Mouse (Mus musculus): ENCODE measurements at regions not wholly inside any gene's neighbourhood (a gene's known extent, or its start where the extent isn't known, plus 50 kb on each side); places are given as distances from the start of the nearest gene placed in this dataset.

DNA sequence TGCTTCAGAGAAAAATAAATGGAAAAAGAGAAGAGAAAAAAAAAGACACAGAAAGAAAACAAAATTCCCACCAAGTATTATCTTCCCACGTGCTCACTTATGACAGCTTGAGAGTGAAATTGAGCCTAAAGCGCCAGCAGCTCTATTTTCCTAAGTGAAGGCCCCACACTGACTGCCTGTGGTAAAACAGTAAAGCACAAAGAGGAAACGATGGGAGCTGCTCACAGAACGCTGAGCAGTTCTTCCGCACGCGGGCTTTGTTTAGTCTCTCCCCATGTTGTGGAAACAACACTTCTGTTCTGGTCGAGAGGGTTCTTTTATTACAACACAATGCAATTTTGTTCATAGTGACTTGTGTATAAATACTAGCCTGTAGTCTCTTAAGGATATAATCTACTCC lies 465.5 kb downstream of the Psat1 start:
- 48% methylated on average over 8 of the region's 8 CpGs for WGBS
- H3K4me1 ChIP-seq (ENCODE audit: control insufficient read depth, insufficient read depth, low read length), result no peaks in the 10 kb centered on the region
- TF ChIP-seq POLR2A (IDR thresholded peaks at IDR 0.05; ENCODE audit: insufficient read depth, low read depth, low read length) (no peak), CTCF (IDR thresholded peaks at IDR 0.05; ENCODE audit: insufficient read depth, low read depth, low read length) (no peak)
- H3K4me3 ChIP-seq (ENCODE audit: insufficient read depth, low read depth, low read length), result no peak overlapping the region
- H3K27ac ChIP-seq (ENCODE audit: insufficient read depth, low read depth, low read length), result no peak overlapping the region

DNA sequence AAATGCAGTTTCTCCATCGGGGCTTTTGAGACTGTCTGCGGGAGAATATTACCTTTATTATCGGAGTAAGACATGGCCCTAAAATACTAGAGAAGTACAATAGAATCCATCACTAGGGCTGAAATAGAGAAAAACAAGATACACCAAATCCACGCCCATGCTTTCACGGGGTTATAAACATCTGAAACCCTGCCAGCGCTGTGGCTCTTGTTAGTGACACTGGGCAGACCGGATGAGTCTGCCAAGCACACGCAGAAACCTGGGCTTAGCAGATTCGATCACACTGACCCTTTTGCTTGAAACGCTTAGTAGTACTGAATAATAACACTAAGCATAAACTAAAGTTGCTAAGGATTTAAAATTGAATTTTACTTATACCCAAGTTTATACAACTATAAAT lies 477.6 kb downstream of the Psat1 start:
- H3K4me1 ChIP-seq (ENCODE audit: control insufficient read depth, insufficient read depth, low read length), result no peaks in the 10 kb centered on the region
- TF ChIP-seq CTCF (IDR thresholded peaks at IDR 0.05; ENCODE audit: insufficient read depth, low read depth, low read length) (no peak), POLR2A (IDR thresholded peaks at IDR 0.05; ENCODE audit: insufficient read depth, low read depth, low read length) (no peak)
- no peak overlapping the region for H3K4me3 ChIP-seq (ENCODE audit: insufficient read depth, low read depth, low read length)
- WGBS, result 71% methylated on average over 10 of the region's 10 CpGs
- no peak overlapping the region for H3K27ac ChIP-seq (ENCODE audit: insufficient read depth, low read depth, low read length)

DNA sequence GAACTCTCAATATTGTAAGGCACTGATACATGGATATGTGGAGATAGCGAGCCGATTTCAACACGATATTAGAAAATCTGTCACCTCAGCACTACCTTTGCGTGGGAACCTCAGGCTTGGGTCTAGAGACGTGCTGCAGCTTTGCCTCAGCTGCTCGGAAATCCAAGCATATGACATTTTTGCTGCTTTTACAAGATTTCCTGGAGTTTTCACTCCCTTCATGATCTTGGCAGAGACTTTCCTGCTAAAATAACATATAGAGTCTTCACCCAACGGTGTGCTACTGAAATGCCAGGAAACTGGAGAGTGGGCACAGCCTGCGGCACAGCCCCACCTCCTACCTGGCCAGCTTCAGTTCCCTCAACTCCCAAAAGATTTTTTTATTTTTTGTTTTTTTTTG lies 480.4 kb downstream of the Psat1 start:
- 89% methylated on average over 8 of the region's 8 CpGs for WGBS
- H3K27ac ChIP-seq (ENCODE audit: insufficient read depth, low read depth, low read length), result no peak overlapping the region
- no peak overlapping the region for H3K4me3 ChIP-seq (ENCODE audit: insufficient read depth, low read depth, low read length)
- no peak for TF ChIP-seq POLR2A (IDR thresholded peaks at IDR 0.05; ENCODE audit: insufficient read depth, low read depth, low read length)
- TF ChIP-seq CTCF (IDR thresholded peaks at IDR 0.05; ENCODE audit: insufficient read depth, low read depth, low read length), result no peak
- no peaks in the 10 kb centered on the region for H3K4me1 ChIP-seq (ENCODE audit: control insufficient read depth, insufficient read depth, low read length)

DNA sequence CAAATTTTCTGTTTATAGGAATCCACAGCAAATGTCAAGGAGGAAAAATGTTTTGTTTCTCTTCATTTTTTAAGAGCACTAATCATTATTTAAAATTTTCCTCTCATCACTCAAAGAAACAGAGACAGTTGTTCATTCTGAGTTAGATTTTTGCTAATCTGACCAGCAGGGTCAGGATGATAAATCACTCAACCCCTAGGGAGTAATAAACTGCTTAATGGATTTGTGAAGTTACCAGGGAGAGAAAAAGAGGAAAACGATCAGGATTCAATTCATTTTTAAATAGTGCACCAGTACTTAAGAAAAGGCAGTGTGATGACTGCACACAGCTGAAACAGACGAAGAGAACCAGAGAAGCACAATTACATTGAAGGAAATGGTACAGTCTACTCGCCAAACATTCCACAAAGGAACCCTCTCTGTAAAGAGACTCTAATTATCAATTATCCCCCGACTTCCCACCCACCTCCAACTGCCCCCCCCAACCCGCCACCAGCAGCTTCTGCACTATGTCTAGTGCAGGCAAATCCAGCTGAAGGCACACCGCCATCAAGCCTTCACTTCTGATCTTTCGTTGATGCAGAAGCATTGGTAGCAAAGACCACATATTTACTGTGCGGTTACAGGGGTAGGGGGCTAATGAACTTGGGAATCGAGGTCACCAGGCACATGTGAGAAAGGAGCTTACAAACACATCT lies 481.9 kb downstream of the Psat1 start:
- 24% methylated on average over 9 of the region's 9 CpGs for WGBS
- TF ChIP-seq CTCF (IDR thresholded peaks at IDR 0.05; ENCODE audit: insufficient read depth, low read depth, low read length) (no peak), POLR2A (IDR thresholded peaks at IDR 0.05; ENCODE audit: insufficient read depth, low read depth, low read length) (no peak)
- no peak overlapping the region for H3K4me3 ChIP-seq (ENCODE audit: insufficient read depth, low read depth, low read length)

DNA sequence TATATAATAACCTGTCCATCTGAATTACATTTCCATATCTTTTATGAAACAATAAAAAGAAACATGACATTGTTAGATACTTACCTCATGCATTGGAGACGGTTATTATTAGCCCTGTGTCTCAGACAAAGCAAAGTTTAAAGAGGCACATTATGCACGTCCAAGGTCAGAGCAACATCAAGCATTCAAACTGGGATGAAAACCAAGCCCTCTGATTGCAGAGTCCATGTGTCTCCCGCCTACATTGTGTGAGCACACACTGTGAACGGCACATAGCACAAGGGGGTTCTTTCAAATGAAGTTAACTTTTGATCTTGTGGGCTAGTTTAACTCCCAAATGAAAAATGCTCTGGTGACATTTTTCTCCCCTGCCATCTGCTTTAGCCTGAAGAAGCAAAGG lies 489.3 kb downstream of the Psat1 start:
- no peak for TF ChIP-seq POLR2A (IDR thresholded peaks at IDR 0.05; ENCODE audit: insufficient read depth, low read depth, low read length)
- TF ChIP-seq CTCF (IDR thresholded peaks at IDR 0.05; ENCODE audit: insufficient read depth, low read depth, low read length), result no peak
- Histone ChIP-seq H3K4me3 (ENCODE audit: insufficient read depth, low read depth, low read length) (no peak overlapping the region), H3K4me1 (ENCODE audit: control insufficient read depth, insufficient read depth, low read length) (no peaks in the 10 kb centered on the region), H3K27ac (ENCODE audit: insufficient read depth, low read depth, low read length) (no peak overlapping the region)
- WGBS, result 68% methylated on average over 4 of the region's 4 CpGs

More for the DNA sequence above, 481.9 kb downstream of the Psat1 start:
- no peak overlapping the region for H3K27ac ChIP-seq (ENCODE audit: insufficient read depth, low read depth, low read length)
- no peaks in the 10 kb centered on the region for H3K4me1 ChIP-seq (ENCODE audit: control insufficient read depth, insufficient read depth, low read length)

DNA sequence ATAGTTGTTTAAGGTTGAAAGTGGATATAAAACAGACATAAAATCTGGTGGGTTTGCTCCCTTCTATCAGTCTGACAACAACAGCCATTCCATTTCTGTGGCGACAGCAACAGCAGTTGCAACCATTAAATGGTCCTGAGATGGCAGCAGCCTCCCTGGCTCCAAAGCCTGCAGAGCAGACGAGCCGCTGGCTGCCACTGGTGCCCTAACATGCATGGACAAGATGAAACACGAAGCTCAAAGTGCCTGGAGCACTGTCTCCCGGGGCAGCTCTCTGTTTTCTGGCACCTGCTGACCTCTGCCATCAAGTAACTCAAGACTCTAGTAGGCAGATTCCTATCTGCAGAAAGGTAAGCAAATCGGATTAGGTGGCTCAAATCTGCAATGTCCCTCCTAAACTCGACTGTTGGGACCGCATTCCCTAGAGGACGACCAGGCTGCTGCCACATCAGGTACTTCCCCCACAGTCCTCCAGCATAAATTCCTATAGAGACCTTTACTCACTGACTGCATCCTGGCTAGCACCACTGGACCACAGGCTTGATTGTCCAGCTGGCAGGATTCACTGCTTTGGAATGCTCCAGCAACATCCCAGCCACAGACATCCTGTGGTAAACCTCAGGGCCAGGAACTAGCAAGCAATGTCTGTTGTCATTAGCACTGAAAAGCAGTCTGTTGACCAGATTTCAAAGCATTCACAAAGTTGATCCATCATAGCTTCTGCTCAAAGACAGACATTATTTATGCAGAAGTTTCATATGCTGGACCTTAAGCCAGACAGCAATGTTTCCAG lies 490.0 kb downstream of the Psat1 start:
- no peak for TF ChIP-seq CTCF (IDR thresholded peaks at IDR 0.05; ENCODE audit: insufficient read depth, low read depth, low read length)
- TF ChIP-seq POLR2A (IDR thresholded peaks at IDR 0.05; ENCODE audit: insufficient read depth, low read depth, low read length), result no peak
- no peak overlapping the region for H3K27ac ChIP-seq (ENCODE audit: insufficient read depth, low read depth, low read length)
- H3K4me3 ChIP-seq (ENCODE audit: insufficient read depth, low read depth, low read length), result no peak overlapping the region
- H3K4me1 ChIP-seq (ENCODE audit: control insufficient read depth, insufficient read depth, low read length), result no peaks in the 10 kb centered on the region
- 71% methylated on average over 9 of the region's 9 CpGs for WGBS

DNA sequence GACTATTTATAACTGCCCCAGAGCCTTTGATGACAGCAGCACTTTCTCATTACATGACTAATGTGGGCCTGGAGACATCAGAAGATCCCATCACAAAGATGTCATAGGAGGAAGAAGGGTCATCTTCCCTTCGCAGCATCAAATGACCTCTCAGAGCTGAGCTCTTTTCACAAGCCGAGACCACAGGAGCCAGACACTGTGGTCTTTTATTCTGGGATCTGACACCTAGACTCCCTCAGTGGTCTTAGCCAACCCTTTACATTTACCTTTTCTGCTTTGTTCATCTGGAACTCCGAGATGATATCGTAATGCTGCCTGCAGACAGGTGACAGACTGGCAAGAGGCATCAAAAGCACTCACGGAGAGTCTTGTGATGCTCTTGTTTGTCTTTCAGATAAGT lies 498.1 kb downstream of the Psat1 start:
- 83% methylated on average over 5 of the region's 5 CpGs for WGBS
- TF ChIP-seq CTCF (IDR thresholded peaks at IDR 0.05; ENCODE audit: insufficient read depth, low read depth, low read length) (no peak), POLR2A (IDR thresholded peaks at IDR 0.05; ENCODE audit: insufficient read depth, low read depth, low read length) (no peak)
- H3K4me1 ChIP-seq (ENCODE audit: control insufficient read depth, insufficient read depth, low read length), result no peaks in the 10 kb centered on the region
- no peak overlapping the region for H3K4me3 ChIP-seq (ENCODE audit: insufficient read depth, low read depth, low read length)
- no peak overlapping the region for H3K27ac ChIP-seq (ENCODE audit: insufficient read depth, low read depth, low read length)

DNA sequence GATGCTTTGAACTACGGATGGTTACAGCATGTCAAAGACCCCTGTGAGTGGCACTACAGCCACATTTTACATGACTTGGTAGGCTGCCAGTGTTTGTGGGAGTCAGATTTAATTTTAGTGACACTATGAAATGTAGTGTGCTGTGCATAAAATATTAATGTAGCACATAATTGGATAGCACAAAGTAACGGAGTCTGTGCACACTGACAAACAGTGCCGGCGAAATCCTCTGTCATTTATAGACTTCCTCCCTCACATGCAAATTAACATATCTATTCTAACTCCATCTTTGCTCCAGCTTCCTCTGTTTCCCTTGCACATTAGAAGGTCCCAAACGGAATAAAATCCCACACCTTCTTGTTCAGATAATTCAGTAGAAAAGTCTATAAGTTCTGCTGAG lies 515.3 kb downstream of the Psat1 start:
- TF ChIP-seq POLR2A (IDR thresholded peaks at IDR 0.05; ENCODE audit: insufficient read depth, low read depth, low read length) (no peak), CTCF (IDR thresholded peaks at IDR 0.05; ENCODE audit: insufficient read depth, low read depth, low read length) (no peak)
- Histone ChIP-seq H3K27ac (ENCODE audit: insufficient read depth, low read depth, low read length) (no peak overlapping the region), H3K4me3 (ENCODE audit: insufficient read depth, low read depth, low read length) (no peak overlapping the region), H3K4me1 (ENCODE audit: control insufficient read depth, insufficient read depth, low read length) (no peaks in the 10 kb centered on the region)
- WGBS, result 89% methylated on average over 5 of the region's 5 CpGs

DNA sequence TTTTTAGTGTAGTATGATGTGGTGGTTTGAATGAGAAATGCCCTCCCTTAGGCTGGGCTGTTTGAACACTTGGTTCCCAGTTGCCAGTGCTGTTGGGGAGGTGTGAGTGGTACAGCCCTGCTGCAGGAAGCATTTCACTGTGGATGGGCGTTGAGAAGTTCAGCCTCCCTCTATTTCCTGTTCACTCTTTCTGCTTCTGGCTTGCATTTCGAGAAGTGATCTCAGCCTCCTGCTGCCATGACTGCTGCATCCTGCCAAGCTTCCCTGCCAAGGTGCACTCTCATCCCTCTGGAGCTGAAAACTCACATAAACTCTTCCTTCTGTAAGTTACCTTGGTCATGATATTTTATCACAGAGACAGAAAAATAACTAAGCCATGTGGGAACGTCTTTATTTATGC lies 525.8 kb downstream of the Psat1 start:
- WGBS, result 66% methylated on average over 3 of the region's 3 CpGs
- H3K4me1 ChIP-seq (ENCODE audit: control insufficient read depth, insufficient read depth, low read length), result no peaks in the 10 kb centered on the region
- TF ChIP-seq POLR2A (IDR thresholded peaks at IDR 0.05; ENCODE audit: insufficient read depth, low read depth, low read length) (no peak), CTCF (IDR thresholded peaks at IDR 0.05; ENCODE audit: insufficient read depth, low read depth, low read length) (no peak)
- no peak overlapping the region for H3K4me3 ChIP-seq (ENCODE audit: insufficient read depth, low read depth, low read length)
- H3K27ac ChIP-seq (ENCODE audit: insufficient read depth, low read depth, low read length), result no peak overlapping the region
